Mouse (Mus musculus) v-Abl transformed pro-B cells (cell line): Measurements from ENCODE around the gene Vps26c.

Experiments
- in situ Hi-C, 2 experiments: fragments of 400-800 bp; cut with MboI; formaldehyde crosslinking; loops; one replicate each; pipeline ENCODE4 v1.15.1; 2025; ENCODE audit not compliant: unreplicated experiment in 2 of 2

The Vps26c gene

DNA sequence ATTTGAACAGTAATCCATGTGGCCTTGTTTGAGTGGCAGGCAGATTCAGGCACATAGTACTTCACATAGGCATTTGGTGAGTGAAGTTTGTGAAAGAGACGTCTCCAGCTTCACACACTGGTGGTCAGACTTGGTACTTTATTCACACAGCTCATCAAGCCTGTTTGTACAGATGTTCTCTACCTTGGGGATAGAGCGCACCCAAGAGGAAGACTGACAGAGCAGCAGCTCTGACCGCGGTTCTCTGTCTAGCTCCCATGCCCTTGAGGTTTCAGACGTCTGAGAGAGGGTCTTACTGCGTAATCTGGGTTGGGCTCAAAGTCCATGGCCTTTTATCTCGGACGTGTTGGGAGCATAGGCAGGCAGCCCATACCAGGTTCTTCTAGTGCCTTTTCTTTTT, 77.5 kb downstream of the Vps26c start:
- in situ Hi-C loops: loop anchor here in 1 of 2 experiments (25.0 kb wide), 1 partner anchor 412 kb away; no protein-coding TSS in a partner anchor
